Mouse (Mus musculus) hindbrain, embryonic 12.5 days (tissue): ENCODE measurements around the gene Zgpat. TPM values are rescaled to one million over a fixed set of nuclear protein-coding genes. Genes with fewer than 3 reads are reported as not detected.

ENCODE experiments used
- ATAC-seq: fragments of 200-750 bp; cut with Nextera tagmentation; 2 replicates; pipeline ENCODE4 v1.8.0; 2017; ENCODE audit warnings: moderate TSS enrichment; ENCODE audit not compliant: low FRiP score
- H3K27ac ChIP-seq: fragments of 300-500 bp; sonication (generic); 2 replicates; pipeline ENCODE4 v1.5.1; 2016; ENCODE audit warnings: mild to moderate bottlenecking
- H3K27me3 ChIP-seq: fragments of 300-500 bp; sonication (generic); 2 replicates; pipeline ENCODE4 v1.6.1; 2016; ENCODE audit warnings: mild to moderate bottlenecking
- H3K36me3 ChIP-seq: fragments of 300-500 bp; sonication (generic); 2 replicates; pipeline ENCODE4 v1.6.1; 2016; ENCODE audit warnings: mild to moderate bottlenecking
- H3K4me1 ChIP-seq: fragments of 300-500 bp; sonication (generic); 2 replicates; pipeline ENCODE4 v1.6.1; 2016
- H3K4me2 ChIP-seq: fragments of 300-500 bp; sonication (generic); replicated peaks from 2 replicates; pipeline ENCODE4 v1.6.1; 2016; ENCODE audit warnings: mild to moderate bottlenecking
- H3K4me3 ChIP-seq: fragments of 300-500 bp; sonication (generic); 2 replicates; pipeline ENCODE4 v1.5.1; 2016; ENCODE audit warnings: mild to moderate bottlenecking
- H3K9ac ChIP-seq: fragments of 300-500 bp; sonication (generic); 2 replicates; pipeline ENCODE4 v1.6.1; 2016; ENCODE audit warnings: mild to moderate bottlenecking, moderate library complexity
- H3K9me3 ChIP-seq: fragments of 300-500 bp; sonication (generic); replicated peaks from 2 replicates; pipeline ENCODE4 v1.6.1; 2016; ENCODE audit warnings: mild to moderate bottlenecking
- WGBS: fragments of 180-500 bp; shearing (Covaris S2); methylation state at CpG from one replicate; pipeline ENCODE4 v1.1.7; 2016; 5-methylcytosine and 5-hydroxymethylcytosine counted together
- polyA plus RNA-seq: library from polyadenylated mRNA; unstranded; fragments of >200 nt; fragmentation: Nextera tagmentation; extraction: Ambion mirVana; gene quantifications from 2 replicates; pipeline ENCODE4 v1.2.1, GENCODE M21; 2016

The Zgpat gene
- polyA plus RNA-seq, 1 experiment from 2014 or later: 71.7 TPM

DNA sequence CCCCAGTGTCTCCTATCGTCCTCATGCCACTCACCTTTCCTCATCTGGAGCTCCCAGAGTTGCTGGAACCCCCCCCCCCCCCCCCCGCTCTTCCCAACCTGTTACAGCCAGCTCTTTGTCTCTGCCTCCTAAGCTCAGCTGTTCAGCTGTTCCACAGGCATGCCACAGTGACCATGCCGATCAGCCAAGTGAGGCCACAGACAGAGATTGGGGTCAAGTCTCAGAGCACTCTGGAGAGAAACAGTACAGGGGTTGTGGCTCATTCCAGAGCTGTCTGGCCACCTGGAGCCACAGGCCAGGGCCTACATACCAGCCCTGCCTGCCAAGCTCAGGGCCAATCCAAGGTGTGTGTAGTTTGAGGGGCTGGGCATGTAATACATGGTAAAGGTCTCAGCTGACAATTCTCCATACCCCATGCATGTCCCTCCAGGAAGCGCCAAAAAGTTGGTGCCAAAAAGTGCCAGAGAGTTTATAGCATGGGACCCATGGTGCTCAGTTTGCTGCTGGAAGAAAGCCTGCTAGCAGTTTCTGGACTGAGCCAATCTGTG is 22.0 kb downstream of the Zgpat start:
- H3K9ac ChIP-seq: no peak overlapping the region
- H3K4me3 ChIP-seq: no peak overlapping the region
- no peaks in the 10 kb centered on the region for H3K9me3 ChIP-seq
- H3K4me1 ChIP-seq: no peaks in the 10 kb centered on the region
- no peak overlapping the region for H3K4me2 ChIP-seq
- ATAC-seq: no peak
- H3K27me3 ChIP-seq: no peaks in the 10 kb centered on the region
- H3K36me3 ChIP-seq: peaks cover 60% of the 10 kb centered on the region
- no peak overlapping the region for H3K27ac ChIP-seq
- 72% methylated on average over 4 of the region's 4 CpGs for WGBS

DNA sequence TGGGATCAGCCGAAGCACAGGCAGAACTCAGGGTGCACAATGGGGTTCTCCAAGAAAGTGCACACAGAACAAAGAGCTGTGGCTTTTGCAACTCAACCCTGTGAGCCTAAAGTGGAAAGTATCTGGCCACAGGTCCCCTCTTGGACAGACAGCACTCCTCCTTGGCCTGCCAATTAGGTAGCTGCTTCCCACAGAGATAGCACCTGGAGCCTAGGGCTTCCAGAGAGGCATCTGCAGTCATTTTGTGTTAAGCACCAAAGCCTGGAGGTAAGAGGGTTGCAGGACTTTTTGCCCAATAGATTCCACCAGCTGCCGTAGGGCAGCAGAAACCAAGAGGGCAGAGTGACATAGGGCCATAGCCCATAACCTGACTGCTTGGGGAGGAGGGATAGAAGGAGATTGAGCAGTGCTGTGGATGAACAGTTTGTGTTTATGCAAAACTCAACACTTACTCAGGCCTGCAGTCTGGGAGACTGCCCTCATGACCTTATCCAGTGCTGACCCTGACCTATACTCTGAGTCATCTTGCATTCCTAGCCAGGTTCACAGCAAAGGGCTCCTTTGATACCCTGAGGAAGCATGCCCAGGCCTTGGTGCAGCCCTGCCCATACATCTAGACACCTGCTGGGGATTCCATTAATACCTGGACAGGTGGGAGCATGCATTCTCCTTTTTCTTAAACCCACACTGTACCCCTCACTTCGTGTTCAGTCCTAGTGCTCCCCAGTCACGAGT is 25.6 kb downstream of the Zgpat start:
- peaks cover 52% of the 10 kb centered on the region for H3K36me3 ChIP-seq
- H3K27me3 ChIP-seq: no peaks in the 10 kb centered on the region
- 82% methylated on average over 4 of the region's 4 CpGs for WGBS

DNA sequence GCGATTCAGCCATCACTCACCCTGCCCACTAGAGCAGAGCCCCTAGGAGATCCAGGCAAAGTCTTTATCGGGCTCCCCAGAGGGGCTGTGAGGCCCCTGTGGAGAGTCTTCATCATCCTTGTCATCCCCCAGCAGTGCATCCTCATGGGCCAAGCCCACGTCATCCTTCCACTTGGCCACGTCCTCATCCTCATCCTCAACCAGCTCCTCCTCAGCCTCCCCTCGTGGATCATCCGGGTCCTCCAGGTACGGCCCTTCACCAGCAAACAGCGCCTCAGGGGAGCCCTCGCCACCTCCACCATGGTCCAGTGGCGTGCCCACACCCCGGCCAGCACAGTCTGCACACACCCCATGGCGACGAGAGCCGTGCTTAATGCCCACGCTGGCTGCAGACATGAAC is 26.3 kb downstream of the Zgpat start:
- H3K36me3 ChIP-seq: peaks cover 49% of the 10 kb centered on the region
- H3K9ac ChIP-seq: no peak overlapping the region
- no peak overlapping the region for H3K4me2 ChIP-seq
- no peak for ATAC-seq
- H3K27me3 ChIP-seq: no peaks in the 10 kb centered on the region
- no peaks in the 10 kb centered on the region for H3K4me1 ChIP-seq
- 92% methylated on average over 15 of the region's 15 CpGs for WGBS
- H3K4me3 ChIP-seq: no peak overlapping the region
- no peak overlapping the region for H3K27ac ChIP-seq
- no peaks in the 10 kb centered on the region for H3K9me3 ChIP-seq

More for the DNA sequence above, 25.6 kb downstream of the Zgpat start:
- Histone ChIP-seq H3K27ac (no peak overlapping the region), H3K4me2 (no peak overlapping the region), H3K4me3 (no peak overlapping the region), H3K4me1 (no peaks in the 10 kb centered on the region), H3K9me3 (no peaks in the 10 kb centered on the region), H3K9ac (no peak overlapping the region)
- ATAC-seq: no peak

DNA sequence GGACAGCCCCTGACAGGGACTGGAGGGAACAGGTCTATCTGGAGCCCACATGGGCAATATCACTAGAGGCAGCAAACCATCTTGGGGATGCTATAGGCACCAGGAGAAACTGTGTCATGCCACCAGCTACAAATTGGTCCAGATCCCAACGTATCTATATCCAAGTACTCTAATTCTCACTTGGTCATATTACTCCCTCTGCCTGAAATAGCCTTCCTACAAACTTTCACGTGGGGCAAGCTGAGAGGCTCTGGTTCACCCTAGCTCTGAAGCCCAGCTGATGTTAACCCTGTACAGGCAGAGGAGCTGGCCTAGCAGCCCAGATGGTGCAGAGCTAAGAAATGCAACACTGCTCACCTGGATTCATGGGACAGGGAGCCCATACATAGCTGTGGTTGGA is 26.8 kb downstream of the Zgpat start:
- H3K36me3 ChIP-seq: peaks cover 44% of the 10 kb centered on the region
- no peaks in the 10 kb centered on the region for H3K9me3 ChIP-seq
- H3K4me1 ChIP-seq: no peaks in the 10 kb centered on the region
- no peak for ATAC-seq
- no peak overlapping the region for H3K27ac ChIP-seq
- H3K4me3 ChIP-seq: no peak overlapping the region
- no peaks in the 10 kb centered on the region for H3K27me3 ChIP-seq
- H3K4me2 ChIP-seq: no peak overlapping the region
- WGBS: 84% methylated on average over 2 of the region's 2 CpGs
- no peak overlapping the region for H3K9ac ChIP-seq

DNA sequence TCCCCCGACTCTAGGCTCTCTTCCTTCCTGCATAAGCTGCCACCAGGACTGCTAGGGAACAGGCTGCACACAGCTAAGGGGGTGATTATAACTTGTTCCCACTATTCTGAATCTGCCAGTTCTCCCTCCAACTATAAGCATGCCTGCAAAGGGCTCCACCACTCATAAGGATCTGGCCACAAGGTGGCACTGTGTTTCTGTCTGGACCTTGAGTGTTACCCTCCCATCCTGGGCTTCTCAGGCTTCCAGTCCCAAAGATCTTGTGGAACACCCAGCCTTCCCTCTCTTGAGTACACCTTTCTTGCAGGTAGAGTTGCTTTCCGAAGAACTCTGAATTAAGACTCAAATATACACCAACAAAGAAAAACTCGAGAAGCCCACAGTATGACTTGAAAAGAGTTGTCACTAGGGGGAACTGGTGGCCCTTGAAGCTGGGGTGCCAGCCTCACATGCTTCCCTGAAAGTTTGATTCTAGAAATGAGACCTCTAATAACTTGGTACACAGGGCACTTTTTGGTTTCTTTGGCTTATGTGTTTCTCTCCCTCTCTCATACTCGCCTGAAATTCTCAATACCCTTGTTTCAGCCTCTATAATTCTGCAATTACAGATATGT is 28.0 kb downstream of the Zgpat start:
- Histone ChIP-seq H3K36me3 (peaks cover 35% of the 10 kb centered on the region), H3K27ac (no peak overlapping the region), H3K9ac (no peak overlapping the region), H3K4me1 (no peaks in the 10 kb centered on the region), H3K4me2 (no peak overlapping the region), H3K4me3 (no peak overlapping the region), H3K9me3 (no peaks in the 10 kb centered on the region), H3K27me3 (no peaks in the 10 kb centered on the region)
- 42% methylated on average over 4 of the region's 4 CpGs for WGBS
- peak; percentile 82 for ATAC-seq

DNA sequence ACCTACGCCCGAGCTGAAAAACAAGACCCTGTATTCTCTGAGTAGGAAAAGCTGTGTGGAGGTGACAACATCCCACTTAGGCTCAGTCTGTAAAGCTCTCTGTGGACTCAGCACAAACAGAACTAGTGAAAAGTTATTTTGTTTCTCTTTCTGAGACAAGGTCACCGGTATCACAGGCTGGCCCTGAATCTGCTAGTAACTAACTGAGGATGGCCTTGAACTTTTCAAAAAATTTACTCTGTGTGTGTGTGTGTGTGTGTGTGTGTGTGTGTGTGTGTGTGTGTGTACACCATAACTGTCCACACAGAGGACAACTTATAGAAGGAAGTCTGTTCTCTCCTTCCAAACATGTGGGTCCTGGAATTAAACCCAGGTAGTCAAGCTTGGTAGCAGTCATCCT is 29.4 kb downstream of the Zgpat start:
- no peaks in the 10 kb centered on the region for H3K4me1 ChIP-seq
- no peak overlapping the region for H3K9ac ChIP-seq
- no peaks in the 10 kb centered on the region for H3K9me3 ChIP-seq
- no peak overlapping the region for H3K4me2 ChIP-seq
- WGBS: 94% methylated on average over 3 of the region's 3 CpGs
- no peak for ATAC-seq
- H3K27ac ChIP-seq: no peak overlapping the region
- H3K27me3 ChIP-seq: no peaks in the 10 kb centered on the region
- H3K4me3 ChIP-seq: no peak overlapping the region
- H3K36me3 ChIP-seq: peaks cover 34% of the 10 kb centered on the region

DNA sequence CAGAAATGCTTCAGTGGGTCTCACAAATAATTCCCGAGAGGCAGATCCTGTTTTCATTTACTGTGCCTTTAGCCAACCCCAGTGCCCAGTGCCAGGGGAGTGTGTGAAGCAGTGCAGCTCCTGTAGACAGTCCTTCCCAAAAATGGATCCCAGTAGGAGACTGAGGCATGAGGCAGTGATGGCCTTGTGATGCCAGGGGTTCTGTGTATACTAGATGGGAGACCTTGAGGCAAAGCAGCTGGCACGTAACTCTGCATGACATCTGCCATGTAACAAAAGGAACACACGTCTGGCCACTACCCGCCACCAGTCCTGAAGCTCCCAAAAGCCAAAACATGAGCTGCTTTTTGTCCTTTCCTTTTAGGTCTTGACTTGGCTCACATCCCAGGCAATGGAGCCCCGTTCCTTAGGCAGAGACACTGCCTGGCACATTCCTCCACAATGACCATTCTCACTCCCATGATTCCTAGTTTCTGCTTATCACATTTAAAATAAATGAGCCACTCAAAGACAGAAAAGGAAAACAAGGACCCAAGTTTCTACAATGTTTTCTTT is 32.6 kb downstream of the Zgpat start:
- 70% methylated on average over 5 of the region's 5 CpGs for WGBS
- no peaks in the 10 kb centered on the region for H3K27me3 ChIP-seq
- ATAC-seq: no peak
- H3K36me3 ChIP-seq: peaks cover 16% of the 10 kb centered on the region
- no peaks in the 10 kb centered on the region for H3K9me3 ChIP-seq
- no peak overlapping the region for H3K4me2 ChIP-seq
- H3K27ac ChIP-seq: no peak overlapping the region
- H3K4me3 ChIP-seq: no peak overlapping the region
- H3K4me1 ChIP-seq: no peaks in the 10 kb centered on the region
- no peak overlapping the region for H3K9ac ChIP-seq

DNA sequence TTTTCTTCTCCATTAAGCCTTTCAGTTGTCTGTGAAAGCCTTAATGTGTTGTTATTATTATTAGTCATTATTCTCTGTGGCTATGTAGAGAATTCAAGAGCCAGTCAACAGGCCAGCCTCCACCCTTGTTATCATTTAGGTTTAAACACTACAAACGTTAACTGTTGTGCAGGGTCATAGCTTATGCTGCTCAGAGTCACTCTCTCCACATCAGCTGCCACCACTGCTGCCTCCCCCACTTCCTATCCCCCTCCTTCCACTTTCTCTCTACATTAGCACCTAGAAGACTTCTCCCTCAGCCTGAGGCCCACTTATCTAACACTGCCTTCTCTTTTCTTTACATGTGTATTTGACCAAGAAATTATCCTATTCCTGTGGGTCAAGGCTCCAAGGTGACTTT is 36.8 kb downstream of the Zgpat start:
- ATAC-seq: no peak
- H3K4me2 ChIP-seq: no peak overlapping the region
- no peaks in the 10 kb centered on the region for H3K4me1 ChIP-seq
- H3K9me3 ChIP-seq: no peaks in the 10 kb centered on the region
- H3K27ac ChIP-seq: no peak overlapping the region
- H3K36me3 ChIP-seq: 0 out of 2 replicates have a peak, but pooled peaks cover 3% of the 10 kb centered on the region
- H3K9ac ChIP-seq: no peak overlapping the region
- no peaks in the 10 kb centered on the region for H3K27me3 ChIP-seq
- 20% methylated on average over 1 of the region's 1 CpGs for WGBS
- no peak overlapping the region for H3K4me3 ChIP-seq

DNA sequence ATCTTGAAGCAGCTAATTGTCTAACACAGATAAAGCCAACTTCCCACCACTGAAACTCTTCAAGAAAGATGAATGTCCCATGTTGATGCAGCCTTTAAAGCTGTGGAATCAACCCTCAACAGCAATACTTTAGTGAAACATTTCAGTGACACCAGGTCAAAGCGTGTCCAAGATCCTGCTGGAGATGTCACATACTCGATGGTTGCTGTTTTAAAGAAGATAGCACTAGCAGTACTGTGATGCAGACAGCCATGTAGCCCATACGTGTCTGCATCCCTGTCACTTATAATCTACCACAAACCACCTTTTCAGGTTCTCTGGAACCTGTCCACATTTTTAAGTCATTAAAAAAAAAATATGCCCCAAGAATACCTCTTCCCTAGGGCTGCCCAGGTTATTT is 39.0 kb downstream of the Zgpat start:
- H3K4me2 ChIP-seq: no peak overlapping the region
- H3K4me1 ChIP-seq: no peaks in the 10 kb centered on the region
- 0 out of 2 replicates have a peak, but pooled peaks cover 3% of the 10 kb centered on the region for H3K36me3 ChIP-seq
- no peaks in the 10 kb centered on the region for H3K27me3 ChIP-seq
- no peaks in the 10 kb centered on the region for H3K9me3 ChIP-seq
- H3K9ac ChIP-seq: no peak overlapping the region
- no peak overlapping the region for H3K27ac ChIP-seq
- H3K4me3 ChIP-seq: no peak overlapping the region
- WGBS: 89% methylated on average over 3 of the region's 3 CpGs
- ATAC-seq: no peak

DNA sequence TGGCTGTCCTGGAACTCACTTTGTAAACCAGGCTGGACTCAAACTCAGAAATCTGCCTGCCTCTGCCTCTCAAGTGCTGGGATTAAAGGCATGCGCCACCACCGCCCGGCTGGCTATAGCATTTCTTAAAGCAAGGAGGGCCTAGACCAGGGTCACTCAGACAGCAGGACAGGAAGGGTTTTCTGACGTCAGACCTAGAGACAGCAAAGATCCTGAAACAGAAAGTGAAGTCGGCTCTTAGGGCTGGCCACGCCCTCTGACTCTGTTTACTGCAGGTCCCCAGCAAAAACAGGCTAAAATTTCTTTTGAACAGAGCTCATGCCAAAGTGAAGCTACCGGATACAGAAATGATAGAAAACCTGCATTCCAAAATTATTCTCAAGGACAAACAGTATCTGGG is 44.9 kb downstream of the Zgpat start:
- 84% methylated on average over 7 of the region's 7 CpGs for WGBS
- Histone ChIP-seq H3K36me3 (no peaks in the 10 kb centered on the region), H3K9me3 (no peaks in the 10 kb centered on the region), H3K27me3 (no peaks in the 10 kb centered on the region), H3K4me3 (no peak overlapping the region), H3K27ac (no peak overlapping the region), H3K4me1 (0 out of 2 replicates have a peak, but pooled peaks cover 3% of the 10 kb centered on the region), H3K9ac (no peak overlapping the region), H3K4me2 (no peak overlapping the region)
- no peak for ATAC-seq

DNA sequence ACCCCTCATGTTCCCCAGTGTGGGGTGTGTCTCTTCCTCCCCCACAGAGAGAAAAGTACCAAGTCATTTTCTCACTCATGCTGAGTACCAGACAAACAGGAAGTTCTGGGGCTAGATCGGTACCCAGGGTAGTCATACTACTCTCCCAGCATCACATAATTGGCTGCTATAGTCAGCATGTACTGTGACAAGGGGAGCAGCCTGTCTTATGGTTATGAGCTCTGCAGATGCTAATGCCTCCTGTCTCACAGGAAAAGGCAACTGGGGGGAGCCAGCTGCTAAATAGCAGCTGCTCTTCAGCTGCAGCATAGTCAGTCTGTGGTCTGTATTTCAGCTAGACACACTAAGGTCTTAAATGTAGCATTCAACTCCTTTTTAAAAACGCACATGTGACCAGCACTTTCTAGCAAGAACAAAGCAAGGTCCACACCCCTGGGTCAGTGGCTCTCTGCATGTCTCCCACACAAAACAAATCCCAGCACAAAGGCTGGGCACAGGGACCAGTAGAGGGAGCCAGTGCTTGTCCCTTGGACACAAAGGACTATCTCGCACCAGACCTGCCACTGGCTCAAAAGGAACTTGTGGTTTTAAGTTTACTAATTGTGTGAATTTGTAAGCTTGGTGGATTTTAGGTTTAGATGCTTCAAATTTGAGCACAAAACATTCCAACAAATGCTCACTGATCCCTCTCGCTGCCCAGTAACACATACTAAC is 46.2 kb downstream of the Zgpat start:
- no peak overlapping the region for H3K4me2 ChIP-seq
- H3K27ac ChIP-seq: peak overlapping the region; percentile 62; the same call in 1 of the 2 replicates
- no peaks in the 10 kb centered on the region for H3K27me3 ChIP-seq
- H3K9ac ChIP-seq: no peak overlapping the region
- no peaks in the 10 kb centered on the region for H3K9me3 ChIP-seq
- H3K4me3 ChIP-seq: no peak overlapping the region
- H3K36me3 ChIP-seq: no peaks in the 10 kb centered on the region
- H3K4me1 ChIP-seq: 0 out of 2 replicates have a peak, but pooled peaks cover 3% of the 10 kb centered on the region
- WGBS: 45% methylated on average over 4 of the region's 4 CpGs
- ATAC-seq: peak; percentile 85

DNA sequence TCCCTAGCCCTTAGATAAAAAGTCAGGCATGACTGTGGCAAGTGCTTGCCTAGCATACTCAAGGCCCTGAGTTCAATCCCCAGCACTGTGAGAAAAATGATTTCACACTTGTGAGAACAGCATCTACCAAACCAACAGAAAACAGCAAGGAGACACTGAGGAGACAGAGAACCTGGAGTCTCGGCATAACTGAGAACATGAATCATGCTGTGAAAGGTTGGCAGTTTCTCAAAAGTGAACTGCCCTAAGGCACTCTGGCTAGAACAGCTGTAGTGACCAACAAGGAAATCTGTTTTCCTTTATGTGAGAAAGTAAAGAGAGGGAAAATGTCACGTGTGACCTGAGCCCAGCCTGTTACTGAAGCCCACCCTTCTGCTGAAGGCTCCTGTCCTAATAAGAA is 48.4 kb downstream of the Zgpat start:
- Histone ChIP-seq H3K4me2 (no peak overlapping the region), H3K4me3 (no peak overlapping the region), H3K27ac (no peak overlapping the region), H3K36me3 (no peaks in the 10 kb centered on the region), H3K4me1 (0 out of 2 replicates have a peak, but pooled peaks cover 3% of the 10 kb centered on the region), H3K27me3 (no peaks in the 10 kb centered on the region), H3K9ac (peak overlapping the region; percentile 6; the same call in 1 of the 2 replicates), H3K9me3 (no peaks in the 10 kb centered on the region)
- ATAC-seq: no peak
- WGBS: 49% methylated on average over 2 of the region's 2 CpGs
